Mouse (Mus musculus) 416B (cell line): Measurements from ENCODE around the gene Ccdc171.
"Not testable (repeated sequence)": the region's sequence is repeated elsewhere in the genome, so short reads cannot be mapped to it uniquely, and the experiment has no call there.

Experiments
- DNase-seq: peaks from one replicate; pipeline ENCODE4 v3.0.0; 2011; ENCODE audit warnings: low read depth

Gene Ccdc171

GRCm38 (mm10) chr4:83524843-83525689 is at the start of gene Ccdc171:
TSS of gene Ccdc171 (plus strand) at chr4:83525545.
- peak; percentile 92 for DNase-seq

- DNase-seq, result no peak
Observed at GRCm38 (mm10) chr4:83485250-83485649, 40.1 kb upstream of the Ccdc171 start.

- DNase-seq, result peak; percentile 89
Observed at GRCm38 (mm10) chr4:83485735-83486116, 39.6 kb upstream of the Ccdc171 start.

GRCm38 (mm10) chr4:83486117-83486901 is 39.0 kb upstream of the Ccdc171 start, which contains the start of gene Psip1:
TSS of gene Psip1 (minus strand) at chr4:83486459.
- peak; percentile 86 for DNase-seq

- DNase-seq, result no peak
Observed at GRCm38 (mm10) chr4:83489121-83489520, 36.2 kb upstream of the Ccdc171 start.

- DNase-seq, result no peak
Observed at GRCm38 (mm10) chr4:83493112-83493511, 32.2 kb upstream of the Ccdc171 start.

GRCm38 (mm10) chr4:83497013-83497412 is 28.3 kb upstream of the Ccdc171 start:
- DNase-seq, result not testable (repeated sequence)

- DNase-seq, result no peak
Observed at GRCm38 (mm10) chr4:83500154-83501036, 24.9 kb upstream of the Ccdc171 start.

GRCm38 (mm10) chr4:83501037-83501430 is 24.3 kb upstream of the Ccdc171 start:
- no peak for DNase-seq

- DNase-seq, result no peak
Observed at GRCm38 (mm10) chr4:83509600-83509999, 15.7 kb upstream of the Ccdc171 start.

- DNase-seq, result no peak
Observed at GRCm38 (mm10) chr4:83511083-83511482, 14.3 kb upstream of the Ccdc171 start.

GRCm38 (mm10) chr4:83512217-83512616 is 13.1 kb upstream of the Ccdc171 start:
- DNase-seq, result no peak

- no peak for DNase-seq
Observed at GRCm38 (mm10) chr4:83512644-83513043, 12.7 kb upstream of the Ccdc171 start.

GRCm38 (mm10) chr4:83514183-83514582 is 11.2 kb upstream of the Ccdc171 start:
- DNase-seq, result no peak

- DNase-seq, result peak; percentile 58
Observed at GRCm38 (mm10) chr4:83514976-83515669, 10.2 kb upstream of the Ccdc171 start.

- DNase-seq, result not testable (repeated sequence)
Observed at GRCm38 (mm10) chr4:83516144-83516543, 9.2 kb upstream of the Ccdc171 start.

- DNase-seq, result no peak
Observed at GRCm38 (mm10) chr4:83519148-83519547, 6.2 kb upstream of the Ccdc171 start.

GRCm38 (mm10) chr4:83519807-83520206 is 5.5 kb upstream of the Ccdc171 start:
- no peak for DNase-seq

GRCm38 (mm10) chr4:83520308-83520707 is 5.0 kb upstream of the Ccdc171 start:
- DNase-seq, result peak; percentile 51

GRCm38 (mm10) chr4:83522066-83522465 is 3.3 kb upstream of the Ccdc171 start:
- DNase-seq, result no peak

GRCm38 (mm10) chr4:83524456-83524842 is 896 bp upstream of the Ccdc171 start:
- DNase-seq, result no peak
